Mouse (Mus musculus) kidney, postnatal 25 days (tissue): ENCODE measurements around the gene Nfkb1.

Experiments used
- DNase-seq, 2 experiments: peaks; one replicate each; pipeline ENCODE4 v3.0.0; 2021; ENCODE audit warnings: mixed read lengths in 2 of 2

Nfkb1 gene

GRCm38 (mm10) chr3:135691191-135692131, at the start of gene Nfkb1:
Gene Nfkb1, minus strand, starts transcription at chr3:135691547.
- peak; percentile 70 to 84 for DNase-seq

GRCm38 (mm10) chr3:135740711-135741110, 49.4 kb upstream of the Nfkb1 start:
- peak in 1 of 2 experiments; percentile 36 for DNase-seq

GRCm38 (mm10) chr3:135734736-135735135, 43.4 kb upstream of the Nfkb1 start:
- DNase-seq, result no peak

- DNase-seq, result no peak
These were observed 41.5 kb upstream of the Nfkb1 start for GRCm38 (mm10) chr3:135732747-135733445.

GRCm38 (mm10) chr3:135731292-135732047, 40.1 kb upstream of the Nfkb1 start:
- DNase-seq, result peak; percentile 89 to 99

- DNase-seq, result no peak
These were observed 39.4 kb upstream of the Nfkb1 start for GRCm38 (mm10) chr3:135730790-135731189.

GRCm38 (mm10) chr3:135729575-135729974, 38.2 kb upstream of the Nfkb1 start:
- peak; percentile 71 to 80 for DNase-seq

- DNase-seq, result no peak
These were observed 37.6 kb upstream of the Nfkb1 start for GRCm38 (mm10) chr3:135728900-135729299.

GRCm38 (mm10) chr3:135727339-135727738, 36.0 kb upstream of the Nfkb1 start:
- DNase-seq, result no peak

GRCm38 (mm10) chr3:135726521-135727275, 35.4 kb upstream of the Nfkb1 start:
- no peak for DNase-seq

GRCm38 (mm10) chr3:135726023-135726422, 34.7 kb upstream of the Nfkb1 start:
- DNase-seq, result peak in 1 of 2 experiments; percentile 52

- no peak for DNase-seq
These were observed 30.8 kb upstream of the Nfkb1 start for GRCm38 (mm10) chr3:135722104-135722503.

GRCm38 (mm10) chr3:135719969-135720368, 28.6 kb upstream of the Nfkb1 start:
- no peak for DNase-seq

GRCm38 (mm10) chr3:135719179-135719532, 27.8 kb upstream of the Nfkb1 start:
- no peak for DNase-seq

- DNase-seq, result no peak
These were observed 27.2 kb upstream of the Nfkb1 start for GRCm38 (mm10) chr3:135718323-135719178.

- DNase-seq, result peak in 1 of 2 experiments; percentile 45
These were observed 21.9 kb upstream of the Nfkb1 start for GRCm38 (mm10) chr3:135713016-135713950.

GRCm38 (mm10) chr3:135711613-135712012, 20.3 kb upstream of the Nfkb1 start:
- no peak for DNase-seq

GRCm38 (mm10) chr3:135711040-135711570, 19.8 kb upstream of the Nfkb1 start:
- DNase-seq, result no peak

- DNase-seq, result no peak
These were observed 12.0 kb upstream of the Nfkb1 start for GRCm38 (mm10) chr3:135703307-135703706.

- no peak for DNase-seq
These were observed 11.3 kb upstream of the Nfkb1 start for GRCm38 (mm10) chr3:135702658-135703057.
